Mouse (Mus musculus) intestine, postnatal 0 days (tissue): Measurements from ENCODE around the gene Map7d3. TPM values are rescaled to one million over a fixed set of nuclear protein-coding genes. Genes with fewer than 3 reads are reported as not detected.

ENCODE experiments used
- ATAC-seq: fragments of 200-750 bp; cut with Nextera tagmentation; 2 replicates; pipeline ENCODE4 v1.8.0; 2017; ENCODE audit warnings: mild to moderate bottlenecking, moderate TSS enrichment, moderate library complexity
- H3K27ac ChIP-seq: fragments of 300-500 bp; sonication (generic); 2 replicates; pipeline ENCODE4 v1.5.1; 2014; ENCODE audit warnings: mild to moderate bottlenecking, low read depth, low read length, moderate library complexity
- H3K27me3 ChIP-seq: fragments of 300-500 bp; sonication (generic); replicated peaks from 2 replicates; pipeline ENCODE4 v1.6.1; 2014; ENCODE audit warnings: low read length, mixed read lengths; ENCODE audit not compliant: control insufficient read depth, insufficient read depth
- H3K36me3 ChIP-seq: fragments of 300-500 bp; sonication (generic); 2 replicates; pipeline ENCODE4 v1.6.1; 2014; ENCODE audit warnings: mild to moderate bottlenecking, moderate library complexity; ENCODE audit not compliant: control insufficient read depth, insufficient read depth
- H3K4me1 ChIP-seq: fragments of 300-500 bp; sonication (generic); replicated peaks from 2 replicates; pipeline ENCODE4 v1.6.1; 2014; ENCODE audit warnings: antibody characterized with exemption, low read length, mixed read lengths; ENCODE audit not compliant: control insufficient read depth, insufficient read depth
- H3K4me2 ChIP-seq: fragments of 300-500 bp; sonication (generic); replicated peaks from 2 replicates; pipeline ENCODE4 v1.6.1; 2014; ENCODE audit warnings: low read depth, mild to moderate bottlenecking, moderate library complexity
- H3K4me3 ChIP-seq: fragments of 300-500 bp; sonication (generic); 2 replicates; pipeline ENCODE4 v1.5.1; 2014; ENCODE audit warnings: low read depth, low read length
- H3K9ac ChIP-seq: fragments of 300-500 bp; sonication (generic); 2 replicates; pipeline ENCODE4 v1.6.1; 2014; ENCODE audit warnings: mild to moderate bottlenecking, low read depth, low read length
- H3K9me3 ChIP-seq: fragments of 300-500 bp; sonication (generic); 2 replicates; pipeline ENCODE4 v1.6.1; 2016; ENCODE audit warnings: mixed run types; ENCODE audit not compliant: control insufficient read depth
- CTCF ChIP-seq: sonication (generic); IDR thresholded peaks from 2 replicates; pipeline ENCODE4 v1.5.1; 2016; ENCODE audit warnings: low read depth, mild to moderate bottlenecking, control low read depth, antibody characterized with exemption, moderate library complexity
- WGBS: fragments of 180-500 bp; shearing (Covaris S2); extraction: QIAGEN DNeasy Blood & Tissue Kit; methylation state at CpG from one replicate; pipeline ENCODE4 v1.1.7; 2014; 5-methylcytosine and 5-hydroxymethylcytosine counted together
- polyA plus RNA-seq: library from polyadenylated mRNA; unstranded; fragments of >200 nt; fragmentation: Nextera tagmentation; extraction: Ambion mirVana; gene quantifications from 2 replicates; pipeline ENCODE4 v1.2.1, GENCODE M21; 2015

Map7d3 gene
- polyA plus RNA-seq, 1 experiment from 2014 or later, result 1.4 TPM

DNA sequence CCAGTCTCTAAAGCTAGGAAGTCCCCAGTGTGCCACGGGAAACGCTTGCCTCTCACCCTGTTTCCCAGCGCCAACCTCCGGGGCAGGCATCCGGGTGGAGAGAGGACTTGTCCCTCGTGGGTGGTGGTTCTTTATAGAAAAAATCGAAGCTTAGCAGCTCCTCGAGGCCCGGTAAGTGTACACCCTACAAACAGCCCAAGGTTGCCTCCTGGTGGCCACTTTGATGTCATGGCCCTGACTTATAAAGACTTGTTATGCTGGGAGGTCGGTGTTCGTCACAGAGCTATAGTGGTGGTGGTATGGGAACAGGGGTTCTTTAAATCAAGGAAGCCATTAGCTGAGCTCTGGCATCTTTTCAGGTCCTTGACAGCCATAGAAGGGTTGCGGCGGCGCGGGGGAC is 30.9 kb downstream of the Map7d3 start:
- peak; percentile 57; the same call in 1 of the 2 replicates for ATAC-seq
- no peak overlapping the region for H3K4me3 ChIP-seq

DNA sequence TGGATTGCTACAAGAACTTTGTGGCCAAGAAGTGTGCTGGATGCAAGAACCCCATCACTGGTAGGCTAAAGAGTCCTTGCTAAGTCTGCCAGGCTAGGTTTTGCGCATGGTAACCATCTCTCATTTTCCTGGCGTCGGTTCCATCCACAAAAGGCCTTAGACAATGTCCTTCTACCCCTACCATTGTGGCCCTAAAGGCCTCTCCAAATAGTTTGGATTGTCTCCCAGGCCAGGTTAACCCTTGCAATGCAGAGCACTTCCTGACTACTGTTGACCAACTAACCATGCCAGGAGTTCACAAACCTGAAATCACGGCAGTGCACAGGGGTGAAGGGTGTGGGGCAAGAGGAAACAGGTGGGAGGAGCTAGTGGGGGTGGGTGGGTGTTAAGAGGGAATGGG is 31.5 kb downstream of the Map7d3 start:
- no peak overlapping the region for H3K27ac ChIP-seq
- H3K9me3 ChIP-seq, result no peaks in the 10 kb centered on the region
- no peaks in the 10 kb centered on the region for H3K27me3 ChIP-seq
- no peak overlapping the region for H3K9ac ChIP-seq
- no peak for TF ChIP-seq CTCF
- WGBS, result 78% methylated on average over 4 of the region's 4 CpGs
- H3K36me3 ChIP-seq, result no peaks in the 10 kb centered on the region; the same call in 1 of the 2 replicates
- H3K4me1 ChIP-seq, result no peaks in the 10 kb centered on the region
- ATAC-seq, result no peak
- no peak overlapping the region for H3K4me2 ChIP-seq
- no peak overlapping the region for H3K4me3 ChIP-seq

More for the DNA sequence above, 30.9 kb downstream of the Map7d3 start:
- Histone ChIP-seq H3K36me3 (no peaks in the 10 kb centered on the region; the same call in 1 of the 2 replicates), H3K4me1 (no peaks in the 10 kb centered on the region), H3K9me3 (no peaks in the 10 kb centered on the region), H3K9ac (no peak overlapping the region), H3K4me2 (no peak overlapping the region), H3K27me3 (no peaks in the 10 kb centered on the region), H3K27ac (no peak overlapping the region)
- WGBS, result 55% methylated on average over 15 of the region's 15 CpGs
- peak; percentile 76 for TF ChIP-seq CTCF

DNA sequence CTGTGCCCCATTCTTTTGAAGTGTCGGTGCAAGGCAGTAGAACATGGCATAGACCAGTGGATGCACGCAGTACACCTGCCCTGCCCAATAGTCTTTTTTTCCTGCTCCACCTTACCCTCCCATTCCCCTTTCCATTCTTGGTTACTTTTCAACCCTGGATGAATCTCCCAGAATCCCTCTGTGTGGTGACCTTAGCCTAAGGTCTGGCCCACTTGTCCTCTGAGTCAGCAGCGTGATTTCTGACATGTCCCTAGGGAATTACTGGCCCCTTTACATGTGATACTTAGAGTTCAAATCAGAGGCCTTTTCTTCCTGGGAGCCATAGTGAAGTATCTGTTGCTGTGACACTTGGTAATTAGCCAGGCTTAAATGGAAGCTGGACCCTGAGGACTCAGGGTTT is 34.6 kb downstream of the Map7d3 start:
- Histone ChIP-seq H3K9ac (no peak overlapping the region), H3K4me2 (no peak overlapping the region; the same call in 1 of the 2 replicates), H3K4me3 (no peak overlapping the region), H3K9me3 (no peaks in the 10 kb centered on the region), H3K4me1 (no peaks in the 10 kb centered on the region), H3K36me3 (no peaks in the 10 kb centered on the region; the same call in 1 of the 2 replicates), H3K27me3 (no peaks in the 10 kb centered on the region), H3K27ac (no peak overlapping the region)
- no peak for ATAC-seq
- TF ChIP-seq CTCF, result no peak
- 67% methylated on average over 3 of the region's 3 CpGs for WGBS

DNA sequence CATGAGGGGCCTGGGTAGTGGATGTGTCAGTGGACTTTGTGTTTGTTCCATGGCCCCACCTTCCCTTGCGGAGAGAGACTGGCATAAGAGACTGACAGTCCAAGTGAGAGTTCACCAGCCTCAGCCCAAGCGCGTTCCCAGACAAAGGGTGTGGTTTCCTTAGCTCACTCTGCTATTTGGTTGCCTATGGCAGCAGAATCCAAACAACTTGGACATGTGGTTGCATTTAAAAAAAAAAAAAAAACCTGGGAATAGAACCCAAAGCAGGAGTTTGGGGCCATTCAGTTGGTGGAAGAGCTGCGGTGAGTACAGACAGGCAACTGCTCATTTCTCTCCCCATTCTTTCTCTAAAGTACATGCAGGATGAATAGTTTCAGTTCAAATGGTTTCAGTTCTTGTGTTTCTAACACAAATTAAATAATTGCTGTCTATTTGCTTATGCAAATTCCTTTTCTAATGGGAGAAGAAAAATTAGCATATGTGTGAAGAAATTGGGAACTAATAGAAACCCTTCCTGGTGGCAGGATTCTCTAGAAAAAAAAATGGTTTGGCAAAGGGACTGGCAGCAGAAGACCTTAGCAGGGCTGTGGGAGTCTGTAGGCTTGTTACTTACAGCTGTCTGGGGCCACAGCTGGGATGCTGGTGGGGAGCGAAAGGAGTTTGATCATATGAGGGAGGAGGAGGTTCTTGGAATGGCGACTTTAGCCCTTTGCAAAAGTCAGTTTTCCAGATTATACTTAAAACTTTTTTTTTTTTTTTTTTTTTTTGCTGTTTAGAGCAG is 35.7 kb downstream of the Map7d3 start:
- H3K4me2 ChIP-seq, result peak overlapping the region; percentile 18; the same call in 1 of the 2 replicates
- H3K36me3 ChIP-seq, result no peaks in the 10 kb centered on the region; the same call in 1 of the 2 replicates
- no peak for TF ChIP-seq CTCF
- H3K4me1 ChIP-seq, result no peaks in the 10 kb centered on the region
- ATAC-seq, result peak; percentile 96
- H3K27me3 ChIP-seq, result no peaks in the 10 kb centered on the region
- H3K27ac ChIP-seq, result no peak overlapping the region
- 50% methylated on average over 6 of the region's 6 CpGs for WGBS
- no peaks in the 10 kb centered on the region for H3K9me3 ChIP-seq
- no peak overlapping the region for H3K4me3 ChIP-seq
- H3K9ac ChIP-seq, result no peak overlapping the region

DNA sequence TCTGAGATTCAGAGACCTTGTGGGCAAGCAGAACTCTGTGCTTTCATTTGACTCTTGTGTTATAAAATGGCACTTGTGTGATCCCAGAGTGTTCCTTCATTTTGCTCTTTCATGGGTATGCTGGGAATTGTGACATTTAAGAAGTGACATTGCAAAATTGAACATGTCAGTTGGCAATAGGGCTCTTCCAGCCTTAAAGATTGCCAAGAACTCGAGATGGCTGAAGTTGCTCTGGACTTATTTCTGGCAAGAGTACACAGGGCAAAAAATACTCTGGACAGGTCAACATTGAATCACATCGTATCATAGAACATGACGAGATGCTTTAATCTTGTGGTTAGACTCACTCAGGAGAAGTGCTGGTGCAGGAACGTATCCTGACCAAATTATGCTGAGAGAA is 48.8 kb downstream of the Map7d3 start:
- Histone ChIP-seq H3K36me3 (no peaks in the 10 kb centered on the region), H3K27me3 (no peaks in the 10 kb centered on the region), H3K9me3 (no peaks in the 10 kb centered on the region), H3K4me1 (no peaks in the 10 kb centered on the region), H3K4me2 (no peak overlapping the region), H3K9ac (no peak overlapping the region), H3K27ac (no peak overlapping the region), H3K4me3 (no peak overlapping the region)
- TF ChIP-seq CTCF, result no peak
- 86% methylated on average over 4 of the region's 4 CpGs for WGBS
- ATAC-seq, result no peak

DNA sequence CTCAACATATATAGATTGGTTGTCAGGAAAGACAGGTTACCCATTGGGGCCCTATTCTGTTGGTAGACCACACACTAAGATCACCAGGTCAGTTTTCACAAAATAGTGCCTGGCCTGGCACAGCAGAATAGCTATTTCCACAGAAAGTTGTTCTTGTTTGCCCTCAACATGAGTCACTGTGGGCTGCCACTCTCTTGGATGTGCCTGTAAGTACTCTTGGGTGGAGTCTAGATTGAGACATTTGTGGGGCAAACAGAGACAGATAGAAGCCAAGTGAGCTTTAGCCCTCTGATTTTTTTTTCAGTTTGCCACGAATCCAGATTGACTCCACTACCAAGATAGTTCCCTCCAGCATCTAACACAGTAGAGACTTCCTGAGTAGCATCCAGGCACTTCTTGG is 50.4 kb downstream of the Map7d3 start:
- Histone ChIP-seq H3K27me3 (no peaks in the 10 kb centered on the region), H3K4me2 (no peak overlapping the region), H3K27ac (no peak overlapping the region), H3K4me3 (no peak overlapping the region), H3K36me3 (no peaks in the 10 kb centered on the region), H3K9ac (no peak overlapping the region), H3K9me3 (no peaks in the 10 kb centered on the region), H3K4me1 (no peaks in the 10 kb centered on the region)
- ATAC-seq, result no peak
- WGBS, result 45% methylated on average over 1 of the region's 1 CpGs
- no peak for TF ChIP-seq CTCF
